Mouse (Mus musculus): ENCODE results near the gene Fgf10.

The Fgf10 gene

GRCm38 (mm10) chr13:118716726-118717125 is 47.1 kb downstream of the Fgf10 start:
- CTCF ChIA-PET, result no interaction called here

DNA sequence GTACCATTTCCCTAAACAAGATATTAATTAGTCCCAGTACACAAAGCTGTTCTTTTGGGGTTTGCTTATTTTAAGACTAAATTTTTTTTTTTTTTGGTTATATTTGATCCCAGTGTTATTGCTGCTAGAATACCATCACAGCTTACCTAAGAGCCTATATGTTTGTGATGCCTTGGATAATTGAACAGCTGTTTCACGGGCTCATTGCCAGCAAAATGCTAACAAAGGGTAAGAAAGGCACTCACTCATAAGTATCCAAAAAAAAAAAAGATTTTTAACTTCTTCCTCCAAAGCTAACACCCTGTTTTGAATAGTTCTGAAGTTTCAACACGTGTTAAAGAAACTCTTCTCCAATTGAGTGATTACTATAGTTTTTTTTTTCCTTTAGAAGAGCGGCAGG is 48.8 kb downstream of the Fgf10 start:
- CTCF ChIA-PET, result no interaction called here

DNA sequence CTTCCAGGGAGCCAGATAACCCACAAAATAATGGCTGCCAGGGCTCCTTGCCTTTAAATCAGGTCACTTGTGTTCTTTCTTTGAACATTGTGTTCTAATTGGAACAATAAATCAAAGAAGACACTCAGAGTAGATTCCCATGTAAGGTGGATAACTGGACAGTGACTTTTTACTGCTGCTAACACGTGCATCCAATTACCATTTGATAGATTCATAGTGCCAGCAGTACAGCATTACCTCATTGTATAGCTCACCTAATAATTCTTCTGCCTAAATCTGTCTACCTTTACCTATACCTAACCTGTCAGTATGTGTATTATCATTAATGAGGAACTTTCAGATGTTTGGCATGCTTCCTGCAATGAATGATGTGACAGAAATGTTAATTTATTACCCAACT is 52.1 kb downstream of the Fgf10 start:
- CTCF ChIA-PET, result no interaction called here

- CTCF ChIA-PET, result no interaction called here
These were observed 62.4 kb downstream of the Fgf10 start for GRCm38 (mm10) chr13:118731850-118732552.

DNA sequence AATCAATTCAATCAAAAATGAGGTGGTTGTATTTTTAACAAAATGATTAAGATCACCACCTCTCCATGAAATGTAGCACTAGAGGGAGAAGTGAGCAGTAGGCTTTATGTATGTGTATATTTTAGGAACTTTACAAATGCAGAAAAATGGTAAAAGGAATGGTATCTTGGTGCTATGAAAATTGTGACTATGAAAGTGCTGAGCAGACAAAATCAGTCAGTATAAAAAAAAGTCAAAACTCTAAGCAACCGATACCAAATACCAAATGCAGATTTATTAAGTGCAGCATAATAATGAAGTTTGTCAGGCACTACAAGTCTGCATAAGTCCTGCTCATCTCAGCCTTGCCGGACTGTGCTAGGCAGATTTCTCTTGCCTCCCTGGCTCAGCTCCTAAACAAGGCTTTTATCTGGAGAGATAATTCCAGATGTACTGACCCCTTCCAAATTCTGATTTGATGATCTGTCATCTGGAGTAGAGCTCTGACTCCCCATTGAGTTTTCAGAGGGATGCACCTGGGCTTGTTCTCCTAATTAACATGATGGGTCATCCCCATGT is 70.3 kb downstream of the Fgf10 start:
- CTCF ChIA-PET, result no interaction called here

DNA sequence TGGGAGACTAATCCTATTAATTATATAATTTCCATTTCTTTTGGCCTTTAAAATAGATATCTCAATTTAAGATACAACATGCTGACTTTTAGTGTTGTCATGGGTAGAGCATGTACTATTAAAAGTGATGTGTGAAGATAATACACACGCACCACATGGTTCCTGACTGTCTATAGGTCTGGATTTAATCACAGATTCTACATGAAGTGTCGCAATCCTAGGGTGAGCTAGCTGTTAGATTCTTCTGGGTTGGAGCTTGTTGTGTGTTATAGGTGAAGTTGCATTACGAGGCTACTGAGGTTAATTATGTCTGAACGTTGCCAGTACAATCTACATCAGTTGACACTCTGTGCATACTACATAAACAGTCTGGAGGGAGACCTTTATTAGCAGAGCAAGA is 73.2 kb downstream of the Fgf10 start:
- CTCF ChIA-PET, result no interaction called here

- CTCF ChIA-PET, result no interaction called here
These were observed 75.2 kb downstream of the Fgf10 start for GRCm38 (mm10) chr13:118744806-118745205.

GRCm38 (mm10) chr13:118746427-118746826 is 76.8 kb downstream of the Fgf10 start:
- CTCF ChIA-PET, result no interaction called here

DNA sequence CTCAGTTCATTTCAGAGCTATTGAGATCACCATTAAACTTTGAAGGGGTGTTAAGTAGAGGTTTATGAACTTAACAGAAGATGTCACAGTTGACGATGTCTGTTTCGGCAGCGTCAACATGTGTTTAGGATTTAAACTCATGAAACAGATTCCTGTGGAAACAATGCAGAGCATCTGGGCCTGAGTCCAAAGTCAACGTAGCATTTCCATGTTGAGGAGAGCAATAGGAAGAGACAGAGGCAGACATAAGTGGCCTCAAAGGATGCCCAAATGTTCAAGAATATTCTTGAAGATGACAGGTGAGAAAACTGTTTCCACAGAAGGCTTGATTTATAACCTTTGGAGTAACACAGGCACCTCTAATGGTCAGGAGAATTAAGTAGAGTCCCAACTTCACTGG is 84.4 kb downstream of the Fgf10 start:
- CTCF ChIA-PET, result no interaction called here

DNA sequence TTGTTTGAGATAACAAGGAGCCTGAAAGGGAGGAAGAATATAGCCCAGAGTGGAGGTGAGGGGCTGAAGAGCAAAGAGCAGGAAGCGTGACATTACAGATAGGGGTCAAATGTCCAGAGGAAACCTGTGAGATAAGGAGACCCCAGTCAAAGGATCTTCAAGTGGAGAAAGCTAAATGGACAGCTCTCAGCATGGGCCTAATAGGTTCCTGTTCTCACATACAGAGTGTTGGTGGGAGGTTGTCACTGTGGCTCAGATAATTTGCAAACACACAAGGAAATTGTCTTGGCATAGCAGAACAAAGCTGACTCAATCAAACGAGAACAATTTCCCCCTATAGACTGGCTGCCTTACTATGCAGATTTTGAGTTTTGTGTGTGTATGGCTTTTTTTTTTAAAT is 89.4 kb downstream of the Fgf10 start:
- CTCF ChIA-PET, result no interaction called here

DNA sequence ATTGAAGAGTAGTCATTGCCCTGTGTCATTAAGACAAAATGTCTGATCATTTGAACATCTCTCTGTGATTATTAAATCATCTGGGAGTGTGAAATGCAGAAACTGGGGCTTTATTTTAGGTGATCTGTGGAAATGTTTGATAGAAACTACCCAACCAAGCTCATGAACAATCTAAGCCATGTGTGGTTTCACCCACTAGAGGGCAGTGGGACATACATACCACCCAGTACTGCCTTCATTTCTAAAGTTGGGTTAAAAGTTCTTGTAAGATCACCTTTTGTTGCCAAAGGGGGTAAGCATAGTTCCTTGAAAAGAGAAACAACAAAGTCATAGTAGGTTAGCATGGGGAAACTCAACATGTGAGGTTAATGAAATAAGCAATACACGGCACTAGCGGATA is 93.4 kb downstream of the Fgf10 start:
- CTCF ChIA-PET, result no interaction called here

DNA sequence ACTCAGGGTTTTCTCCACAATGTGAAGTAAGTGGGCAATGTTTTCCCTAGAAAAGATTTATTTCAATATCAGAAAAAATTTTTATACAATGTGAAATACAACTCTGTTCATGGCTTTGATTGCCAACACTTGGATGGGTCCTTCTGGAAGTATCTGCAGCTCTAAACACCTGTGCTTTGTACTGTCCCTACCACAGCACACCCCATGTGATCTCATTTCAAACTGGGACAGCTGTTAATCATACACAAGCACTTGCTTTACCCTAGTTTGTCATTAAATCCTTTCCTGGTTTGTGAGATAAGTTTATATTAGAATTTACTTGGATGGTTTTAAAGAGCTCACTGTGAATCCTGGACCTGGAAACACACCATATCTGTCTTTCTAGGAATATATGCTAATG is 102.6 kb downstream of the Fgf10 start:
- CTCF ChIA-PET, result no interaction called here

- CTCF ChIA-PET, result no interaction called here
These were observed 105.6 kb downstream of the Fgf10 start for GRCm38 (mm10) chr13:118775148-118775547.

- CTCF ChIA-PET, result interaction anchor here (0.6 kb wide), 1 partner anchor 26 kb away, joined by 4 read pairs; no protein-coding TSS in a partner anchor
These were observed 109.6 kb downstream of the Fgf10 start for GRCm38 (mm10) chr13:118779161-118779560.

GRCm38 (mm10) chr13:118791753-118792152 is 122.2 kb downstream of the Fgf10 start:
- CTCF ChIA-PET, result no interaction called here

DNA sequence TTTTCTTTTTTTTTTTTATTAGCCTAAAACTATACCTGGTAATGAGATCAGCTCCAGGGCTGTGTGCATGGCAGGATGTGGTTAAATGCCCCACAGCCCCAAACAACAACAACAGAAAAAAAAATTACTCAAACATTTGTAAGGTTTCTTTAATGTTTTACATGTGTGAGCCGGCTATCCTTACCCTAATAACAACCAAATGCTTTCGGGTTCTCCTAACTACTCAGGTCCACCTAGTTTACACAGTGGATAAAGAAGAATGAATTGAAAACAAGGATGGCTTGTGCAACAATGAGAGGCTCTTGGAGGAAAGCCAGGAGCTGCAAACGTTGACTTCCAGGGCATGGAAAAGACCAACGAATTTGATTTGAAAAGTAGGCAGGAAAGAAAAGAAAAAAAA is 122.6 kb downstream of the Fgf10 start:
- CTCF ChIA-PET, result no interaction called here

GRCm38 (mm10) chr13:118800176-118800575 is 130.6 kb downstream of the Fgf10 start:
- CTCF ChIA-PET, result interaction anchor here (0.6 kb wide), 1 partner anchor 235 kb away, joined by 3 read pairs; no protein-coding TSS in a partner anchor

GRCm38 (mm10) chr13:118806662-118807061 is 137.1 kb downstream of the Fgf10 start:
- CTCF ChIA-PET, result no interaction called here

- CTCF ChIA-PET, result no interaction called here
These were observed 150.2 kb downstream of the Fgf10 start for GRCm38 (mm10) chr13:118819785-118820184.

DNA sequence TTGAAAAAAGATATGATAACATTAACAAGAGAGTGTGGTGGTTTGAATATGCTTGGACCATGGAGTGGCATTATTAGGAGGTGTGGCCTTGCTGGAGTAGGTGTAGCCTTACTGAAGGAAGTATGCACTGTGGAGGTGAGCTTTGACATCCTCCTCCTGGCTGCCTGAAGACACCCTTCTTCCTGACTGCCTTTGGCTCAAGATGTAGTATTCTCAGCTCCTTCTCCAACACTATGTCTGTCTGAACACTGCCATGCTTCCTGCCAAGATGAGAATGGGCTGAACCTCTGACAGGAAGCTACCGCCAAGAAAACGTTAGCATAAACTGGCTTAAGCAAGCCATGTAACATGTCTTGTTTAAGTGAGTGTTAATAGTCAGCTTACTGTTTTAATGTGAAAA is 153.5 kb downstream of the Fgf10 start:
- CTCF ChIA-PET, result no interaction called here

- CTCF ChIA-PET, result no interaction called here
These were observed 155.5 kb downstream of the Fgf10 start for GRCm38 (mm10) chr13:118825102-118825501.

DNA sequence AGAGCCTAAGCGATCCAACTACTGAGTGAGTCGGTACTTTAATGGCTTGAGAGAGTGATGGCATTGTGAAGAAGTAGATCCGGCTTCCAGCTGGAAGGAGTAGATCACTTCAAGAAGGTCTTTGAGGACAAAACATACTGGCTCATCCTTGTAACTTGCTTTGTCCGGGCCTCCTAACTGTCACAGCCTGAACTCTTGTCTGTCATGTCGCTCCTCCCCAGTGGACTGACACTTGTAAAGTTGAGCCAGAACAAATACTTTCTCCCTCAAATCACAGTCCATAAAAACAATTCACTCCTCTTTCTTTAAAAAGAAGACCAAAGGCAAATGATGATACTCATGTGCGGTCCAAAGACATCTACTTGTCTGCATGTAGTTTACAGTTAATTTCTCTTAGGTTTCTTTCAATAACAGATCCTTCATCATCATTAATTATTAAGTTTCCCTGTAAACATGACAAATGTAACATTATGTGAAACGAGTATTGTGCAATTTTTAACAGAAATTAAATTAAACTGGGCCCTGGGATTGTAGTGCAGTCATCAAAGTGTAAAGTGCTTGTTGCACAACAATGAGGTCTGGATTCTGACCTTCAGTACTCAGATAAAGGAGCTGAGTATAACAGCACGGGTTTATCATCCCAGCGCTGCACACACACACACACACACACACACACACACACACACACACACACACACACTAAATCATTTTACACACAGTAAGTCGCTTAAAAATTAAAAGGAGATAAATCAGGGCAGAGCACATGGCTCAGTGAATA is 159.2 kb downstream of the Fgf10 start:
- CTCF ChIA-PET, result no interaction called here

DNA sequence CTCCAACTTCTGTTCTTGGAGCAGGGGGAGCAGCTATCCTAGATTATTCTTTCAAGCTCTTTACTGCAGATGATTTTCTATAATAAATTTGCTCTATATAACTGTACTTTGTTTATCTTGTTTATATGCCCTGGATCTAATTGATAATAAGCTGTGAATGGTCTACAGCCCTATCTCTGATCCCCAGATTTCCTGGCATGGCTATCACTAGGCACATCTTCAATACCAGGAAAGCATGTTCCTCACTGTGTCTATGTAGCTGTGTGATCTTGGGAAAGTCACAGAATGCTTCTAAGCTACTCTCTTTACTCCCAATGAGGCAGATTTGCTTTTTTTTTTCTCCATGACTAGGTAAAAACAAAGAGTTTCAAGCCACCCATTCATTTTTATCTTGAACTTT is 164.4 kb downstream of the Fgf10 start:
- CTCF ChIA-PET, result no interaction called here

All from spleen, embryonic (tissue).